Mouse (Mus musculus) stomach, postnatal 0 days (tissue): Measurements from ENCODE around the gene Abhd15.

ENCODE experiments used
- CTCF ChIP-seq: IDR thresholded peaks from 2 replicates; pipeline ENCODE4 v1.5.1; 2016; ENCODE audit warnings: antibody characterized with exemption, low read depth, mild to moderate bottlenecking, moderate library complexity
- EP300 ChIP-seq: optimal IDR thresholded peaks from 2 replicates; pipeline ENCODE3; 2016; ENCODE audit warnings: antibody characterized with exemption

GRCm38 (mm10) chr11:77492311-77492871 is 22.5 kb upstream of the Abhd15 start:
- no peak for TF ChIP-seq CTCF
- no peak for TF ChIP-seq EP300
